24 mouse cellular contexts compared by ENCODE assay signal in the genomic region with DNA sequence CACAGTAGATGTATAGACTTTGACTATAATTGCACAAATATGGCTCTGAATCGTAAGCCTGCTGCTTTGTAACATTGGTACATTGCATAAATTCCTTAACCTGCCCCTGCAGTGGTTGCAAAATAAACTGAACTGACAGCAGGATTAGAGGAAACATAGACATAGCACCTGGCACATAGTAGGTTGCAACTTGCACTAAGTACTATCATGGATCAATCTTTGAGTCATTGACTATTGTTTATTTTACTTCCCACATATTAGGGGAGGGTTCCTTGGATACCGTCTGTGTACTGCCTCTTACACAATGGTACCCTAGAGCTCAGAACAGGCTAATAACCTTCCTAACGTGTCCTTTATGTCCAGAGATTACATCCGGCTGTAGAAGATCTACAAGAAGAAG.
"Had no signal": no experiment of that assay in that cellular context is flagged by ENCODE, and none has a peak within 500 bp of the region (broad histone marks: within the 10 kb centered on the region; RNA-seq: fewer than 3 reads in every experiment).

No protein-coding gene starts in this region.

- H3K4me1 ChIP-seq: heart, embryonic 12.5 days; hindbrain, embryonic 10.5 days; hindbrain, embryonic 12.5 days; limb, embryonic 10.5 days; limb, embryonic 12.5 days; liver, embryonic 13.5 days had no signal

- H3K9ac ChIP-seq: heart, embryonic 12.5 days; hindbrain, embryonic 12.5 days; hindbrain, embryonic 14.5 days; limb, embryonic 12.5 days; liver, embryonic 13.5 days had no signal

- H3K9me3 ChIP-seq: hindbrain, embryonic 10.5 days; hindbrain, embryonic 12.5 days; limb, embryonic 10.5 days; limb, embryonic 12.5 days; liver, embryonic 13.5 days had no signal

- H3K27ac ChIP-seq: heart, adult 2 months; hindbrain, embryonic 10.5 days; hindbrain, embryonic 12.5 days; hindbrain, embryonic 14.5 days; layer of hippocampus, adult 2 months; left cerebral cortex, adult 2 months; limb, embryonic 10.5 days; limb, embryonic 12.5 days; liver, embryonic 13.5 days had no signal

- H3K36me3 ChIP-seq: heart, embryonic 12.5 days; hindbrain, embryonic 10.5 days; hindbrain, embryonic 12.5 days; limb, embryonic 10.5 days; limb, embryonic 12.5 days; liver, embryonic 13.5 days had no signal

- ATAC-seq: hindbrain, embryonic 16.5 days; intestine, embryonic 16.5 days had no signal

- H3K4me3 ChIP-seq: heart, adult 2 months; heart, embryonic 12.5 days; hindbrain, embryonic 10.5 days; hindbrain, embryonic 12.5 days; layer of hippocampus, adult 2 months; left cerebral cortex, adult 2 months; limb, embryonic 10.5 days; limb, embryonic 12.5 days; liver, embryonic 13.5 days had no signal

- H3K4me2 ChIP-seq: heart, embryonic 12.5 days; hindbrain, embryonic 12.5 days; hindbrain, embryonic 14.5 days; limb, embryonic 12.5 days; liver, embryonic 11.5 days; liver, embryonic 13.5 days had no signal

- DNase-seq: gastrocnemius, postnatal 14 days; gastrocnemius, postnatal 36 days; heart, adult 2 months; heart, postnatal 10 days; heart, postnatal 4 days; kidney, adult 11 months; kidney, adult 2 months; kidney, adult 9 months; kidney, postnatal 10 days; kidney, postnatal 25 days; kidney, postnatal 4 days; liver; liver, embryonic 13.5 days had no signal

- H3K27me3 ChIP-seq: heart, embryonic 12.5 days; hindbrain, embryonic 12.5 days; limb, embryonic 12.5 days; liver, embryonic 13.5 days had no signal
